Mouse (Mus musculus) layer of hippocampus, adult 18-20 months (tissue): ENCODE measurements around the gene Chek2. TPM values are rescaled to one million over a fixed set of nuclear protein-coding genes. Genes with fewer than 3 reads are reported as not detected.
"Not testable (repeated sequence)": the region's sequence is repeated elsewhere in the genome, so short reads cannot be mapped to it uniquely, and the experiment has no call there.

Experiments used
- DNase-seq, 2 experiments: peaks; one replicate each; pipeline ENCODE4 v3.0.0; 2022; ENCODE audit warnings: low spot score in 2 of 2
- long read RNA-seq: library from polyadenylated mRNA; stranded (forward); transcript quantifications from one replicate; pipeline ENCODE4 v2.0.0, GENCODE M21; 2021
- total RNA-seq, 2 experiments: library from RNA; stranded (reverse); gene quantifications; 2 replicates each; pipeline ENCODE4 v1.2.3; 2021

The Chek2 gene
- 1 to 10 TPM; 1.6 to 2.9 TPM for total RNA-seq
- long read RNA-seq, partial matches to known transcripts, result 2 of 2 reads
- long read RNA-seq, other reads (novel, unspliced or antisense), result 0 of 2 reads

GRCm38 (mm10) chr5:110839678-110840365, at the start of gene Chek2, which contains the start of gene Hscb:
Gene Chek2 (plus strand): TSS chr5:110839979.
Gene Hscb (minus strand): TSS chr5:110839777.
- DNase-seq, result peak; percentile 97 to 99

- DNase-seq, result no peak
These were observed 45.4 kb upstream of the Chek2 start for GRCm38 (mm10) chr5:110794363-110794762.

- no peak for DNase-seq
These were observed 42.1 kb upstream of the Chek2 start for GRCm38 (mm10) chr5:110797696-110798095.

GRCm38 (mm10) chr5:110801036-110801624, 38.6 kb upstream of the Chek2 start:
- no peak for DNase-seq

- DNase-seq, result no peak
These were observed 37.6 kb upstream of the Chek2 start for GRCm38 (mm10) chr5:110802186-110802585.

GRCm38 (mm10) chr5:110802809-110803208, 37.0 kb upstream of the Chek2 start:
- DNase-seq, result no peak

- no peak for DNase-seq
These were observed 35.6 kb upstream of the Chek2 start for GRCm38 (mm10) chr5:110804012-110804743.

- DNase-seq, result no peak
These were observed 33.6 kb upstream of the Chek2 start for GRCm38 (mm10) chr5:110806154-110806553.

GRCm38 (mm10) chr5:110806676-110807075, 33.1 kb upstream of the Chek2 start:
- DNase-seq, result no peak

GRCm38 (mm10) chr5:110807453-110807852, 32.3 kb upstream of the Chek2 start:
- DNase-seq, result no peak

GRCm38 (mm10) chr5:110808061-110808631, 31.6 kb upstream of the Chek2 start:
- peak; percentile 64 to 78 for DNase-seq

GRCm38 (mm10) chr5:110808821-110809666, 30.7 kb upstream of the Chek2 start:
- no peak for DNase-seq

GRCm38 (mm10) chr5:110809667-110810325, 30.0 kb upstream of the Chek2 start, which contains the start of gene Ulk1:
Gene Ulk1 (minus strand): TSS chr5:110810097.
- peak; percentile 99 for DNase-seq

GRCm38 (mm10) chr5:110824421-110824820, 15.4 kb upstream of the Chek2 start:
- DNase-seq, result no peak

GRCm38 (mm10) chr5:110826781-110827495, 12.8 kb upstream of the Chek2 start:
- DNase-seq, result no peak

GRCm38 (mm10) chr5:110827576-110827975, 12.2 kb upstream of the Chek2 start:
- no peak for DNase-seq

GRCm38 (mm10) chr5:110831036-110831720, 8.6 kb upstream of the Chek2 start:
- DNase-seq, result no peak

- peak; percentile 15 to 66 for DNase-seq
These were observed 3.8 kb upstream of the Chek2 start for GRCm38 (mm10) chr5:110835959-110836358.

- not testable (repeated sequence) for DNase-seq
These were observed 1.8 kb upstream of the Chek2 start for GRCm38 (mm10) chr5:110838016-110838415.
